Mouse (Mus musculus): ENCODE measurements at regions not wholly inside any gene's neighbourhood (a gene's known extent, or its start where the extent isn't known, plus 50 kb on each side); places are given as distances from the start of the nearest gene placed in this dataset.

- no peak overlapping the region for H3K9ac ChIP-seq (ENCODE audit: control insufficient read depth, low read depth, low read length, poor library complexity, severe bottlenecking)
- H3K36me3 ChIP-seq (ENCODE audit: control insufficient read depth in 1 of 2, insufficient read depth in 2 of 2, low read length in 2 of 2): peaks cover 0 to 4% of the 10 kb centered on the region in 2 experiments; a peak in 2 of 4 replicates
- no peak overlapping the region for H3K27ac ChIP-seq (ENCODE audit: control insufficient read depth, low read depth, low read length)
- no peaks in the 10 kb centered on the region; a peak in 1 of 4 replicates for H3K27me3 ChIP-seq (ENCODE audit: control insufficient read depth in 1 of 2, insufficient read depth in 2 of 2, low read length in 2 of 2)
- no peaks in the 10 kb centered on the region for H3K79me2 ChIP-seq (ENCODE audit: control insufficient read depth, insufficient read depth, low read length, poor library complexity)
- TF ChIP-seq MAZ (IDR thresholded peaks at IDR 0.05; ENCODE audit: low read depth, low read length): no peak
- peak; percentile 79 for TF ChIP-seq GATA1 (IDR thresholded peaks at IDR 0.05; ENCODE audit: low read depth, low read length)
- TF ChIP-seq GABPA (IDR thresholded peaks at IDR 0.05; ENCODE audit: low read depth, low read length): no peak
- no peak for TF ChIP-seq MYC (IDR thresholded peaks at IDR 0.05; ENCODE audit: low read depth, low read length)
- peak; percentile 76; the same call in 1 of the 2 replicates for TF ChIP-seq TCF12 (IDR thresholded peaks at IDR 0.05; ENCODE audit: low read depth, low read length)
- TF ChIP-seq TAL1 (IDR thresholded peaks at IDR 0.05; ENCODE audit: low read length): no peak
- TF ChIP-seq CTCF (IDR thresholded peaks at IDR 0.05 in 2 of 3, conservative IDR thresholded peaks at IDR 0.05 in 1 of 3; ENCODE audit: control insufficient read depth in 1 of 3, insufficient read depth in 1 of 3, low read depth in 2 of 3, low read length in 3 of 3, poor library complexity in 1 of 3, severe bottlenecking in 1 of 3): no peak
- no peak for TF ChIP-seq ZC3H11A (IDR thresholded peaks at IDR 0.05; ENCODE audit: low read depth, low read length)
- TF ChIP-seq MEF2A (IDR thresholded peaks at IDR 0.05; ENCODE audit: extremely low read depth, insufficient replicate concordance, low read depth, low read length, poor library complexity, severe bottlenecking): no peak
- no peak for TF ChIP-seq E2F4 (IDR thresholded peaks at IDR 0.05; ENCODE audit: borderline replicate concordance, low read depth, low read length)
- TF ChIP-seq CHD1 (IDR thresholded peaks at IDR 0.05; ENCODE audit: low read depth, low read length): no peak
- TF ChIP-seq MXI1 (IDR thresholded peaks at IDR 0.05; ENCODE audit: low read depth, low read length): no peak
- TF ChIP-seq BHLHE40 (IDR thresholded peaks at IDR 0.05; ENCODE audit: borderline replicate concordance, low read depth, low read length): no peak
- no peak for TF ChIP-seq JUND (IDR thresholded peaks at IDR 0.05; ENCODE audit: low read depth, low read length)
- no peak for TF ChIP-seq TBP (IDR thresholded peaks at IDR 0.05; ENCODE audit: low read depth, low read length)
- no peak for TF ChIP-seq MAX (IDR thresholded peaks at IDR 0.05; ENCODE audit: low read length)
- TF ChIP-seq NELFE (IDR thresholded peaks at IDR 0.05; ENCODE audit: low read depth, low read length): no peak
- no peak for TF ChIP-seq POLR2A (IDR thresholded peaks at IDR 0.05; ENCODE audit: control insufficient read depth in 1 of 2, insufficient read depth in 1 of 2, low read depth in 1 of 2, low read length in 2 of 2, poor library complexity in 1 of 2)
- peak; percentile 69 for TF ChIP-seq ZNF384 (IDR thresholded peaks at IDR 0.05; ENCODE audit: low read depth, low read length)
- peak; percentile 20; the same call in 1 of the 2 replicates for TF ChIP-seq SIN3A (IDR thresholded peaks at IDR 0.05; ENCODE audit: low read length)
- no peak for TF ChIP-seq MAFK (IDR thresholded peaks at IDR 0.05; ENCODE audit: borderline replicate concordance, low read depth, low read length)
- no peak for TF ChIP-seq USF1 (IDR thresholded peaks at IDR 0.05; ENCODE audit: low read depth, low read length)
- TF ChIP-seq UBTF (IDR thresholded peaks at IDR 0.05; ENCODE audit: borderline replicate concordance, insufficient read depth, low read depth, low read length): no peak
- no peak for TF ChIP-seq SMC3 (IDR thresholded peaks at IDR 0.05; ENCODE audit: low read depth, low read length)
- TF ChIP-seq MYB (IDR thresholded peaks at IDR 0.05; ENCODE audit: low read depth, low read length): no peak
- no peak for TF ChIP-seq HCFC1 (IDR thresholded peaks at IDR 0.05; ENCODE audit: low read depth, low read length)
- no peak for TF ChIP-seq ELF1 (IDR thresholded peaks at IDR 0.05; ENCODE audit: low read depth, low read length)
- TF ChIP-seq RCOR1 (IDR thresholded peaks at IDR 0.05; ENCODE audit: low read depth, low read length): peak; percentile 74
- no peak for TF ChIP-seq ZMIZ1 (IDR thresholded peaks at IDR 0.05; ENCODE audit: low read depth, low read length)
- TF ChIP-seq USF2 (IDR thresholded peaks at IDR 0.05; ENCODE audit: borderline replicate concordance in 1 of 2, insufficient read depth in 1 of 2, low read depth in 1 of 2, low read length in 2 of 2): no peak
- TF ChIP-seq KAT2A (conservative IDR thresholded peaks at IDR 0.05; ENCODE audit: low read depth, low read length): no peak
- no peak for TF ChIP-seq POLR2AphosphoS5 (IDR thresholded peaks at IDR 0.05; ENCODE audit: borderline replicate concordance, low read depth, low read length)
- TF ChIP-seq EP300 (IDR thresholded peaks at IDR 0.05; ENCODE audit: low read depth in 1 of 2, low read length in 2 of 2): peak; percentile 75 to 83; a peak in 3 of 4 replicates
- TF ChIP-seq ZKSCAN1 (IDR thresholded peaks at IDR 0.05; ENCODE audit: low read depth, low read length): no peak
- TF ChIP-seq CHD2 (IDR thresholded peaks at IDR 0.05; ENCODE audit: low read length): no peak
- TF ChIP-seq POLR2AphosphoS2 (IDR thresholded peaks at IDR 0.05; ENCODE audit: low read length): no peak
- TF ChIP-seq ETS1 (IDR thresholded peaks at IDR 0.05; ENCODE audit: low read depth, low read length): no peak
- no peak for TF ChIP-seq RAD21 (IDR thresholded peaks at IDR 0.05; ENCODE audit: low read depth, low read length)
- TF ChIP-seq NRF1 (IDR thresholded peaks at IDR 0.05; ENCODE audit: insufficient read depth, low read depth, low read length, poor library complexity, severe bottlenecking): no peak
- no peak overlapping the region for H3K4me3 ChIP-seq (ENCODE audit: control insufficient read depth in 1 of 2, insufficient read depth in 1 of 2, low read depth in 2 of 2, low read length in 2 of 2)
- H3K4me1 ChIP-seq (ENCODE audit: control insufficient read depth in 1 of 2, insufficient read depth in 2 of 2, low read length in 2 of 2): peaks cover 0 to 2% of the 10 kb centered on the region in 2 experiments
- no peaks in the 10 kb centered on the region for H3K9me3 ChIP-seq (replicated peaks; ENCODE audit: insufficient read depth, low read length)
- peak; percentile 76 for DNase-seq (ENCODE audit: low read depth, low spot score)
These were observed 372.0 kb upstream of the Dph6 start for GRCm38 (mm10) chr2:115026777-115027176.

Measured in MEL (cell line).